Comparison of ENCODE assay signal across 18 mouse cellular contexts in the genomic region with DNA sequence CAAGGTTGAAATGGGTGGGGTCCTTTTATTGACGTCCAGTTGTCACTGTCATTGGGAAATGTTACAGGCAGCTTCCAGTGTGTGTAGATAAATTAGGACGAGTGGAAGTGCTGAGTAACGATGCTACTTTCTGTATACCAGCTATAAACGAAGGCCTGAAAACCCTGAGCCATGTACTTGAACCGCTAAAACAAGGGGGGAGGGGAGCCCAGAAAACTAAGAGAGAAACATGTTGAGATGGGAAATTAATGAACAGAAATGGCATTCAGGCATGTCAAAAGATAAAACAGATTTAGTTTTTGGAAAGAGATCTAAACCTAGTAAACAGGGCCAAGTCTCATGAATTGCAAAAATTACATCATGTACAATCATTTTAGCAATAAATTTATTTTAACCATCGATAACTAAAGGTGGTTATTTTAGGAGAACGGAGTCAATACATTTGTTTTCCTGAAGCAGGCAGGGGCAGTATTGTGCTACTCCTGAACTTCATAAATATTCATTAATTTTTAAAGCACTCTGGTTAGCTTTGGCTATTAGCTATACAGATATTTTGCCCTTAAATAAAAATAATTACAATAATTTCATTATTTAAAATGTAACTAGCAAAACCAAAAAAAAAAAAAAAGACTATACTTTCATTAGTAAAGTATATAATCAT.
DNase-seq lines count a peak whose midpoint lies in the region; ATAC-seq and TF ChIP-seq lines count a peak whose summit lies in the region.
"Had no signal": no experiment of that assay in that cellular context is flagged by ENCODE, and none has a peak within 500 bp of the region (broad histone marks: within the 10 kb centered on the region; RNA-seq: fewer than 3 reads in every experiment).

No protein-coding gene starts in this region.

- no peak for ATAC-seq in hindbrain, embryonic 14.5 days (ENCODE audit: low FRiP score)
- ATAC-seq in hindbrain, embryonic 16.5 days: no peak
- ATAC-seq in embryonic facial prominence, embryonic 13.5 days (ENCODE audit: insufficient number of reproducible peaks, insufficient read depth, low FRiP score, low TSS enrichment, low read depth): no peak
- ATAC-seq: Patski had no signal

- no peak overlapping the region for H3K4me3 ChIP-seq in hindbrain, embryonic 14.5 days (replicated peaks; ENCODE audit: low read length)
- H3K4me3 ChIP-seq in hindbrain, embryonic 16.5 days (ENCODE audit: low read length): no peak overlapping the region
- no peak overlapping the region for H3K4me3 ChIP-seq in left cerebral cortex, adult 2 months
- no peak overlapping the region for H3K4me3 ChIP-seq in embryonic facial prominence, embryonic 13.5 days
- H3K4me3 ChIP-seq: embryonic facial prominence, embryonic 15.5 days; hindbrain, embryonic 15.5 days had no signal

- H3K4me2 ChIP-seq in hindbrain, embryonic 14.5 days (replicated peaks): no peak overlapping the region
- no peak overlapping the region for H3K4me2 ChIP-seq in hindbrain, embryonic 16.5 days (ENCODE audit: low read length)
- H3K4me2 ChIP-seq in embryonic facial prominence, embryonic 13.5 days: no peak overlapping the region
- H3K4me2 ChIP-seq: embryonic facial prominence, embryonic 15.5 days; heart, embryonic 11.5 days; hindbrain, embryonic 15.5 days had no signal

- no peak for TF ChIP-seq POLR2A in brain, embryonic 14.5 days (IDR thresholded peaks at IDR 0.05; ENCODE audit: borderline replicate concordance, extremely low read depth, insufficient read depth, insufficient read length, poor library complexity, severe bottlenecking)

- H3K9me3 ChIP-seq in hindbrain, embryonic 14.5 days (ENCODE audit: control insufficient read depth, low read length): no peaks in the 10 kb centered on the region
- H3K9me3 ChIP-seq in hindbrain, embryonic 16.5 days (ENCODE audit: control insufficient read depth, low read length): no peaks in the 10 kb centered on the region
- H3K9me3 ChIP-seq in embryonic facial prominence, embryonic 13.5 days: no peaks in the 10 kb centered on the region
- H3K9me3 ChIP-seq: embryonic facial prominence, embryonic 15.5 days; hindbrain, embryonic 15.5 days had no signal

- no peaks in the 10 kb centered on the region for H3K36me3 ChIP-seq in hindbrain, embryonic 14.5 days (replicated peaks; ENCODE audit: control insufficient read depth, insufficient read depth)
- H3K36me3 ChIP-seq in hindbrain, embryonic 16.5 days (ENCODE audit: control insufficient read depth, insufficient read depth, low read length): no peaks in the 10 kb centered on the region
- H3K36me3 ChIP-seq in embryonic facial prominence, embryonic 13.5 days: no peaks in the 10 kb centered on the region
- H3K36me3 ChIP-seq: embryonic facial prominence, embryonic 15.5 days; hindbrain, embryonic 15.5 days had no signal

- intact Hi-C loops in left cerebral cortex, adult 2 months (cut with DNase I): no loop called here
- intact Hi-C loops in left cerebral cortex, postnatal 36 days (cut with DNase I): loop anchor here (5.0 to 10.0 kb wide), 3 partner anchors 146 to 401 kb away; partner anchors contain the start of gene Atg10

- DNase-seq in hindbrain, embryonic 14.5 days (ENCODE audit: low spot score): no peak
- DNase-seq in left cerebral cortex, adult 2 months (ENCODE audit: extremely low spot score in 1 of 2, low spot score in 2 of 2): no peak
- DNase-seq in left cerebral cortex, postnatal 36 days (ENCODE audit: low spot score in 2 of 2): no peak
- DNase-seq in brain, embryonic 14.5 days (ENCODE audit: low read depth): peak; percentile 70
- DNase-seq in spleen, adult 18-20 months: no peak
- DNase-seq: adrenal gland, postnatal 10 days; cerebellum, adult 9-11 months; heart, postnatal 10 days; layer of hippocampus, postnatal 36 days; liver; lung, postnatal 10 days; retina, postnatal 1 day had no signal

- peaks cover 38% of the 10 kb centered on the region for H3K4me1 ChIP-seq in hindbrain, embryonic 14.5 days (replicated peaks; ENCODE audit: control insufficient read depth, insufficient read depth, low read length)
- H3K4me1 ChIP-seq in hindbrain, embryonic 16.5 days (ENCODE audit: control insufficient read depth, insufficient read depth, low read depth, low read length): peaks cover 29% of the 10 kb centered on the region
- H3K4me1 ChIP-seq in embryonic facial prominence, embryonic 13.5 days: peaks cover 51% of the 10 kb centered on the region

- H3K27ac ChIP-seq in hindbrain, embryonic 14.5 days: peak overlapping the region; percentile 9; the same call in 1 of the 2 replicates
- H3K27ac ChIP-seq in hindbrain, embryonic 16.5 days (ENCODE audit: low read depth, low read length): no peak overlapping the region
- H3K27ac ChIP-seq in left cerebral cortex, adult 2 months: no peak overlapping the region
- peak overlapping the region; percentile 39; the same call in 1 of the 2 replicates for H3K27ac ChIP-seq in embryonic facial prominence, embryonic 13.5 days
- H3K27ac ChIP-seq: hindbrain, embryonic 15.5 days had no signal

- H3K27me3 ChIP-seq in hindbrain, embryonic 14.5 days (ENCODE audit: control insufficient read depth, insufficient read depth, low read length): no peaks in the 10 kb centered on the region
- H3K27me3 ChIP-seq in hindbrain, embryonic 16.5 days (replicated peaks; ENCODE audit: control insufficient read depth, insufficient read depth, low read length): no peaks in the 10 kb centered on the region
- H3K27me3 ChIP-seq in embryonic facial prominence, embryonic 13.5 days: no peaks in the 10 kb centered on the region
- H3K27me3 ChIP-seq: embryonic facial prominence, embryonic 15.5 days; hindbrain, embryonic 15.5 days; Patski had no signal

- TF ChIP-seq CTCF in left cerebral cortex, adult 2 months (IDR thresholded peaks at IDR 0.05): peak; percentile 26
- no peak for TF ChIP-seq CTCF in brain, embryonic 14.5 days (IDR thresholded peaks at IDR 0.05; ENCODE audit: borderline replicate concordance, extremely low read depth, insufficient read depth, insufficient read length)

- H3K9ac ChIP-seq in hindbrain, embryonic 14.5 days: no peak overlapping the region
- no peak overlapping the region for H3K9ac ChIP-seq in hindbrain, embryonic 16.5 days (ENCODE audit: low read depth, low read length)
- H3K9ac ChIP-seq in embryonic facial prominence, embryonic 13.5 days: no peak overlapping the region
- H3K9ac ChIP-seq: embryonic facial prominence, embryonic 15.5 days; hindbrain, embryonic 15.5 days had no signal

- 39% methylated on average over 7 of the region's 7 CpGs for WGBS in hindbrain, embryonic 14.5 days
- 35% methylated on average over 7 of the region's 7 CpGs for WGBS in hindbrain, embryonic 16.5 days
- 38% methylated on average over 7 of the region's 7 CpGs for WGBS in embryonic facial prominence, embryonic 13.5 days

Comparison
In these comparisons a context has a peak if more than half of its experiments do, and no peak if none do; other contexts are left out.
1. H3K27ac ChIP-seq: peak in hindbrain, embryonic 14.5 days (single experiment) and embryonic facial prominence, embryonic 13.5 days (single experiment); none in hindbrain, embryonic 16.5 days (single experiment) and left cerebral cortex, adult 2 months (single experiment).